Mouse (Mus musculus) heart, embryonic 15.5 days (tissue): Measurements from ENCODE around the gene Smo. TPM values are rescaled to one million over a fixed set of nuclear protein-coding genes. Genes with fewer than 3 reads are reported as not detected.

Source experiments
- ATAC-seq: fragments of 200-750 bp; cut with Nextera tagmentation; replicated peaks from 2 replicates; pipeline ENCODE4 v1.8.0; 2017; ENCODE audit warnings: low read depth, moderate TSS enrichment; ENCODE audit not compliant: insufficient number of reproducible peaks, insufficient read depth, low FRiP score
- H3K27ac ChIP-seq: fragments of 300-500 bp; sonication (generic); 2 replicates; pipeline ENCODE4 v1.5.1; 2015; ENCODE audit warnings: mild to moderate bottlenecking, inconsistent platforms
- H3K27me3 ChIP-seq: fragments of 300-500 bp; sonication (generic); 2 replicates; pipeline ENCODE4 v1.6.1; 2015; ENCODE audit warnings: inconsistent platforms
- H3K36me3 ChIP-seq: fragments of 300-500 bp; sonication (generic); 2 replicates; pipeline ENCODE4 v1.6.1; 2015; ENCODE audit warnings: mild to moderate bottlenecking, inconsistent platforms
- H3K4me1 ChIP-seq: fragments of 300-500 bp; sonication (generic); replicated peaks from 2 replicates; pipeline ENCODE4 v1.6.1; 2015; ENCODE audit warnings: inconsistent platforms
- H3K4me2 ChIP-seq: fragments of 300-500 bp; sonication (generic); 2 replicates; pipeline ENCODE4 v1.6.1; 2015; ENCODE audit warnings: inconsistent platforms, mild to moderate bottlenecking, moderate library complexity
- H3K4me3 ChIP-seq: fragments of 300-500 bp; sonication (generic); 2 replicates; pipeline ENCODE4 v1.5.1; 2015; ENCODE audit warnings: mild to moderate bottlenecking, inconsistent platforms
- H3K9ac ChIP-seq: fragments of 300-500 bp; sonication (generic); 2 replicates; pipeline ENCODE4 v1.6.1; 2015; ENCODE audit warnings: mild to moderate bottlenecking, inconsistent platforms
- H3K9me3 ChIP-seq: fragments of 300-500 bp; sonication (generic); replicated peaks from 2 replicates; pipeline ENCODE4 v1.6.1; 2016; ENCODE audit warnings: inconsistent platforms
- WGBS: fragments of 180-500 bp; shearing (Covaris S2); methylation state at CpG from one replicate; pipeline ENCODE4 v1.1.7; 2015; ENCODE audit warnings: mixed read lengths; 5-methylcytosine and 5-hydroxymethylcytosine counted together
- polyA plus RNA-seq: library from polyadenylated mRNA; unstranded; fragments of >200 nt; fragmentation: Nextera tagmentation; extraction: Ambion mirVana; gene quantifications from 2 replicates; pipeline ENCODE4 v1.2.1, GENCODE M21; 2015

Smo gene
- polyA plus RNA-seq, 1 experiment from 2014 or later: 14.2 TPM

DNA sequence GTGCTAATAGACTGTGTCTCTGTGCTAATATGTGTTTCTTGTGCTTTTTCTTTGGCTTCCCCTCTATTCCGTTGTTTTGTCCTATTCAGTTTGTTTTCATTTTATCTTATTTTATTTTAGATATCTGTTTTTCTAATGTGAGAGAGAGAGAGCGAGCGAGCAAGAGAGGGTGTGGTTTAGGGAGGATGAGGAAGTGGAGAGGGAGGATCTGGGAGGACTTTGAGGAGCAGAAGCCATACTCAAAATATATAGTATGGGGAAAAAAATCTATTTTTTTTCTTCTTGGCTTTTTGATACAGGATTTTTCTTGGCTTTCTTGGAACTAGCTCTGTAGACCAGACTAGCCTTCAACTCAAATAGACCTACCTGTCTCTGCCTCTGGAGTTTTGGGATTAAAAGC, 7.3 kb upstream of the Smo start:
- Histone ChIP-seq H3K9me3 (no peaks in the 10 kb centered on the region), H3K27me3 (no peaks in the 10 kb centered on the region), H3K4me2 (no peak overlapping the region), H3K4me1 (no peaks in the 10 kb centered on the region), H3K4me3 (no peak overlapping the region), H3K27ac (no peak overlapping the region), H3K9ac (no peak overlapping the region), H3K36me3 (no peaks in the 10 kb centered on the region)
- ATAC-seq: no peak
- 76% methylated on average over 3 of the region's 3 CpGs for WGBS

DNA sequence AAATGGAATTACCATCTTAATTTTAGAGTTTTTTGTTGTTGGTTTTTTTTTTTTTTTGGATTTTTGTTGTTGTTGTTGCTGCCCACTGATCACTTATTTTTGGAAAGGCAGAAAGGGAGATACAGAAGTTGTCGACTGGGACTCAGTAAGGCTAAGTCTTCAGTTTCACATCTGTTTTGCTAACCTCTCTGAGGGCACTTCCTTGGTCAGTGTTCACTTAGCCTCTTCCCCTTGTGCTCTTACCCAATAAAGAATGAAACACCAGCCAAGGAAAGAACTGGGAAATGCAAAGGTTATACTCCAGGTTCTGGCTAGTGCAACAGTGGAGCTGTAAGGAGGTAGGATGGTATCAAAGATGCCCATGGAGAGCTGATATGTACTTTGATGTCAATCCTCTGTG, 5.8 kb upstream of the Smo start:
- no peak for ATAC-seq
- 74% methylated on average over 1 of the region's 1 CpGs for WGBS

DNA sequence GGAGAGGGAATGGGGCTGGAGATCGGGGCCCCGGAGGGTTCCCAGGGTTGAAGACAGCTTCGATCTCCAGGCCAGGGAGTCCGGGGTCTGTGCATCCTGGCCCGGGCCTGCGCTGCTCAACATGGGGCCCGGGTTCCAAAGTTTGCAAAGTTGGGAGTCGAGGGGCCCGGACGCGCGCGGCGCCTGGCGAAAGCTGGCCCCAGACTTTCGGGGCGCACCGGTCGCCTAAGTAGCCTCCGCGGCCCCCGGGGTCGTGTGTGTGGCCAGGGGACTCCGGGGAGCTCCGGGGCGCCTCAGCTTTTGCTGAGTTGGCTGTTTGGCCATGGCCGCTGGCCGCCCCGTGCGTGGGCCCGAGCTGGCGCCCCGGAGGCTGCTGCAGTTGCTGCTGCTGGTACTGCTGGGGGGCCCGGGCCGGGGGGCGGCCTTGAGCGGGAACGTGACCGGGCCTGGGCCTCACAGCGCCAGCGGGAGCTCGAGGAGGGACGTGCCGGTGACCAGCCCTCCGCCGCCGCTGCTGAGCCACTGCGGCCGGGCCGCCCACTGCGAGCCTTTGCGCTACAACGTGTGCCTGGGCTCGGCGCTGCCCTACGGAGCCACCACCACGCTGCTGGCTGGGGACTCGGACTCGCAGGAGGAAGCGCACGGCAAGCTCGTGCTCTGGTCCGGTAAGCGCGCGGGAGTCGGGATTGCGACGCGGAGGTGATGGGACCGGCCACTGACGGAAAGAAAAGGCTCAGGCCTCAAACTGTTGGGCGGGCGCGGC, 567 bp downstream of the Smo start:
- peaks cover 24% of the 10 kb centered on the region for H3K4me1 ChIP-seq
- peak overlapping the region; percentile 92 for H3K4me3 ChIP-seq
- H3K27ac ChIP-seq: peak overlapping the region; percentile 97
- ATAC-seq: peak; percentile 72
- H3K36me3 ChIP-seq: peaks cover 4% of the 10 kb centered on the region; the same call in 1 of the 2 replicates
- WGBS: under 1% methylated on average over 66 of the region's 75 CpGs
- H3K9ac ChIP-seq: peak overlapping the region; percentile 97
- no peaks in the 10 kb centered on the region for H3K27me3 ChIP-seq
- peak overlapping the region; percentile 79 for H3K4me2 ChIP-seq
- no peaks in the 10 kb centered on the region for H3K9me3 ChIP-seq

More for the DNA sequence above, 5.8 kb upstream of the Smo start:
- no peak overlapping the region for H3K27ac ChIP-seq
- no peaks in the 10 kb centered on the region for H3K4me1 ChIP-seq
- no peaks in the 10 kb centered on the region for H3K27me3 ChIP-seq
- H3K9ac ChIP-seq: no peak overlapping the region
- no peaks in the 10 kb centered on the region for H3K9me3 ChIP-seq
- no peaks in the 10 kb centered on the region for H3K36me3 ChIP-seq
- no peak overlapping the region for H3K4me3 ChIP-seq
- H3K4me2 ChIP-seq: no peak overlapping the region

DNA sequence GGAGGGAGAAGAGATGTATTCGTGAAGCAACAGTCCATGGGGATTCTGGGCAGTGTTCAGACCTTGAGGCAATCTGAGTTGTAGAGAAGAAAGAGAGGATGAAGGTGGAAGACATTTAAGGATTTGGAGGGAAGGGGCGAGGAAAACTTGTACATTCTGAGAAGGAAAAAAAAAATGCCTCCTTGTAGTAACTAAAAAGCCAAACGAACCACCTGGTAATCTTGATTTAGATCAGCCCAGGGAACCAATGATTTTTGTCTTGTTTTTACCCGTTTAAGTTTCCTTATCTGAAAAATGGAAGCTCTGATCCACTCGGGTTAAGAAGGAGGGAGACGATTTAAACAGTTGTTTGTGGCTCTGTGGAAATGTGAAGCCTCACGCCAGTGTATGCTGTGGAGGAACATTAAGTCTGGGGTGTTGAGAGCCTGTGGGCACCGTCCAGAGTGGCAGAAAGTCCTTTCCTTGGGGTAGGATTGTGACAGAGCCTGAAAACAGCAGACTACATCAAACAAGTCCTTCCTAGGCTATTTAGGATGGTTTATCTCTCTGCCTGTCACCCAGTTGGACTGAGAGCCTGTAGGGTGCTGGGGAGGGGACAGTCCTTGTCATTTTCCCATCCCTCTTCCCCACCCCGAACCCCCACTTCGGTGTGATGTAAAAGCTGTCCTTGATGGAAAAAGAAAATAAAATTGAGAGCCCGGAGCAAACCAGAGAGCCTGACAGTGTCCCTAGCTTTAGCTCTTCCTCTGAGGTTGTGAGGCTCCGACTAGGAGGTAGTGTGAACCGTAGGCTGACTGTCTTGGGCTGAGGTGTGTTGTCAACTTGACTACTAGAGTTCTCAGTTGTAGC, 1.5 kb downstream of the Smo start:
- Histone ChIP-seq H3K4me1 (peaks cover 24% of the 10 kb centered on the region), H3K27me3 (no peaks in the 10 kb centered on the region)
- whole genome bisulfite sequencing: 10% methylated on average over 13 of the region's 13 CpGs

DNA sequence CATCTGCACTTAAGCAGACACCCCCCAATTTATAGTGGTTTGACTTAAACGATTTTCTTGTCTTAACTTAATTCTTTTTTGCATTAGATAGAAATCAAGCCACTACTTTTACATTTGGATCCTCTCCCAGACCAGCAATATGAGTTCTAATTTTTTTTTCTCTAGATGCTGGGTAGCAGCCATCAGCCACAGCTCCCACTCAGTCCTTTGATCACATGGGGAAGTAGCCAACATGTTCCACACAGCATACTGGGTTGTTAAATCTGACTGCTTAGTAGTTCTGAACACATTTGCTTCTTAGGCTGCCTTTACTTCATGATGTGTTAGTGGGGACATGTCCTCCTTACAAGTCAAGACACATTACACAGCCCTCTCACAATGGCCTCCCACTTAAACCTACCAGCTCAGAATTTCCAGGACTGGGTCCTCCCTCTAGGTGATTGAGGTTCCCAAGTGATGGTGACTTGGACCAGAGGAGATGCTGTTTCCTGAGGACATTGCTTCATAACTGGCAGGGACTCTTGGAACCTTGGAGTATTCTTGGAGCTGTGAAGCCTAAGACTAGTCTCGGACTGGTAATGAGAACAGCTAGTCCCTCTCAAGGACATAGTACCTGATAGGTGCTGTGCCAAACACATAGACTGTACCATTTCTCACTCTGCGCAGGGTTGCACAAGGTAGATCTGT, 16.3 kb downstream of the Smo start:
- Histone ChIP-seq H3K4me2 (no peak overlapping the region), H3K36me3 (peaks cover 10% of the 10 kb centered on the region; the same call in 1 of the 2 replicates), H3K9me3 (peaks cover 3% of the 10 kb centered on the region; the same call in 1 of the 2 replicates), H3K4me3 (no peak overlapping the region), H3K27me3 (no peaks in the 10 kb centered on the region), H3K4me1 (0 out of 2 replicates have a peak, but pooled peaks cover 2% of the 10 kb centered on the region), H3K27ac (no peak overlapping the region), H3K9ac (no peak overlapping the region)
- no peak for ATAC-seq
- 77% methylated on average over 3 of the region's 3 CpGs for WGBS

More for the DNA sequence above, 1.5 kb downstream of the Smo start:
- peak overlapping the region; percentile 97 for H3K27ac ChIP-seq
- H3K4me3 ChIP-seq: peak overlapping the region; percentile 92
- no peaks in the 10 kb centered on the region for H3K9me3 ChIP-seq
- ATAC-seq: no peak
- H3K36me3 ChIP-seq: peaks cover 4% of the 10 kb centered on the region; the same call in 1 of the 2 replicates
- H3K9ac ChIP-seq: peak overlapping the region; percentile 97
- H3K4me2 ChIP-seq: peak overlapping the region; percentile 79

DNA sequence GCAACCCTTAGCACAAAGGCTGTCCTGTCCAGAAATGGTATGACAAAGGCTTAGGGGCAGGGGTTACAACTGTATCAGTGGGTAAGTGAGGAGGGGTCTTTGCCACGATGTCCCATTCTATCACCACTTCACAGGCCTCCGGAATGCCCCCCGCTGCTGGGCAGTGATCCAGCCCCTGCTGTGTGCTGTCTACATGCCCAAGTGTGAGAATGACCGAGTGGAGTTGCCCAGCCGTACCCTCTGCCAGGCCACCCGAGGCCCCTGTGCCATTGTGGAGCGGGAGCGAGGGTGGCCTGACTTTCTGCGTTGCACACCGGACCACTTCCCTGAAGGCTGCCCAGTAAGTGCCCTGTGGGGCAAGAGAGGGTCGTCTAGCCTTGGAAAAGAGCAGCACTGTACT, 18.0 kb downstream of the Smo start:
- no peak overlapping the region for H3K27ac ChIP-seq
- WGBS: 82% methylated on average over 11 of the region's 11 CpGs
- H3K9me3 ChIP-seq: peaks cover under 1% of the 10 kb centered on the region; the same call in 1 of the 2 replicates
- 0 out of 2 replicates have a peak, but pooled peaks cover 2% of the 10 kb centered on the region for H3K4me1 ChIP-seq
- no peaks in the 10 kb centered on the region for H3K27me3 ChIP-seq
- H3K4me2 ChIP-seq: no peak overlapping the region
- H3K9ac ChIP-seq: no peak overlapping the region
- peaks cover 16% of the 10 kb centered on the region; the same call in 1 of the 2 replicates for H3K36me3 ChIP-seq
- no peak overlapping the region for H3K4me3 ChIP-seq
- ATAC-seq: no peak

DNA sequence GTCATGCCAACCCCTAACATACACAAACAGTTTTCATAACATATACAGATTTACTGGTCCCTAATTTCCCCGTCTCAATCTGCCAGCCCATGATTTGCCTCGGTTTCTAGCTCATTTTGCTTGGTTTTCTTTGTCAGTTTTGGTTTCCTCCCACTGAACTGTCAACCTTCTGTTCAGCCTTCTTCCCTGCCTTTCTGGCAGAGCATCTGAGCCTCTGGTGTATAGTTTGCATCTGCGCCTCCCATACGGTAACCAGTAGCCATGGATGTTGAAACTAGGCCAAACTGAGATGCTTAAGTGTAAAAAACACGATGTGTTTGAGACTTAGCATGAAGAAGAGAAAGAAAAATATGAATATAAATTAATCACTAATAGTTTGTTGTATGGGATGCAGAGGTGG, 20.7 kb downstream of the Smo start:
- Histone ChIP-seq H3K9me3 (no peaks in the 10 kb centered on the region), H3K4me3 (no peak overlapping the region), H3K36me3 (peaks cover 29% of the 10 kb centered on the region; the same call in 1 of the 2 replicates), H3K4me2 (no peak overlapping the region), H3K9ac (no peak overlapping the region), H3K27ac (no peak overlapping the region), H3K4me1 (0 out of 2 replicates have a peak, but pooled peaks cover 2% of the 10 kb centered on the region), H3K27me3 (no peaks in the 10 kb centered on the region)
- 83% methylated on average over 5 of the region's 5 CpGs for WGBS
- ATAC-seq: no peak

DNA sequence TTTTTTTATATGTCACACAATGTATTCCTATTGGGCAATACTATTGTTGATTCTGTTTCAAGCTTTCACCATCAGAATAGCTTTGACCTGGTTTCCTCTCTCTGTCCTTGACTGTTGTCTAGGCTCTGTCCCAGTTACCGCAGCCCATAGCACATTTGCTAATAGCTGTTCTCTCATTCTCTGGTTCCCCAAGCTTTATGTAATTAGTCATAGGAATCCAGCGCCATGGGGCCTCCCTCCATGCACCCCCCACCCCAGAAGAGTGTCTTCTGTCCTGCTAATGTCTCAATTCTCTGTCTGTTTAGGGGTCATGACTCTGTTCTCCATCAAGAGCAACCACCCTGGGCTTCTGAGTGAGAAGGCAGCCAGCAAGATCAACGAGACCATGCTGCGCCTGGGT, 21.2 kb downstream of the Smo start:
- H3K27me3 ChIP-seq: no peaks in the 10 kb centered on the region
- no peak overlapping the region for H3K9ac ChIP-seq
- no peak overlapping the region for H3K4me2 ChIP-seq
- H3K4me1 ChIP-seq: 0 out of 2 replicates have a peak, but pooled peaks cover 2% of the 10 kb centered on the region
- no peak for ATAC-seq
- no peak overlapping the region for H3K27ac ChIP-seq
- 84% methylated on average over 4 of the region's 4 CpGs for WGBS
- no peak overlapping the region for H3K4me3 ChIP-seq
- H3K36me3 ChIP-seq: peaks cover 29% of the 10 kb centered on the region; the same call in 1 of the 2 replicates
- H3K9me3 ChIP-seq: no peaks in the 10 kb centered on the region

DNA sequence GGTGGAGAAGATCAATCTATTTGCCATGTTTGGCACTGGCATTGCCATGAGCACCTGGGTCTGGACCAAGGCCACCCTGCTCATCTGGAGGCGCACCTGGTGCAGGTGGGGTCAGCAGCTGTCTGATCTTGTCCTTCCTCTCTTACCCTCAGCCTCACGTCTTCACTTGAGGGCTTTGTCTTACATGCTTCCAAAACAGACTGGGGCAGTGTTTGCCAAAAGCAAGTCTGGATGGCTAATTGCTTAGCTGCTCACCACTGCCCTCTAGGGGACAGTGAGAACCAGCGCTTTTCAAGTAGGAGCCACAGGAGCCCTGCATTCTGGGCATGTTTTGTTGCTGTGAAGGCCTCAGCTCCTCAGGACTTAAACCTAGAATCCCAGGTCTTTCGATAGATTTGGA, 23.1 kb downstream of the Smo start:
- H3K4me1 ChIP-seq: 0 out of 2 replicates have a peak, but pooled peaks cover 2% of the 10 kb centered on the region
- no peak overlapping the region for H3K27ac ChIP-seq
- no peak overlapping the region for H3K4me2 ChIP-seq
- no peaks in the 10 kb centered on the region for H3K9me3 ChIP-seq
- ATAC-seq: no peak; the same call in 1 of the 2 replicates
- peaks cover 29% of the 10 kb centered on the region; the same call in 1 of the 2 replicates for H3K36me3 ChIP-seq
- no peak overlapping the region for H3K9ac ChIP-seq
- WGBS: 33% methylated on average over 4 of the region's 4 CpGs
- no peaks in the 10 kb centered on the region for H3K27me3 ChIP-seq
- no peak overlapping the region for H3K4me3 ChIP-seq

DNA sequence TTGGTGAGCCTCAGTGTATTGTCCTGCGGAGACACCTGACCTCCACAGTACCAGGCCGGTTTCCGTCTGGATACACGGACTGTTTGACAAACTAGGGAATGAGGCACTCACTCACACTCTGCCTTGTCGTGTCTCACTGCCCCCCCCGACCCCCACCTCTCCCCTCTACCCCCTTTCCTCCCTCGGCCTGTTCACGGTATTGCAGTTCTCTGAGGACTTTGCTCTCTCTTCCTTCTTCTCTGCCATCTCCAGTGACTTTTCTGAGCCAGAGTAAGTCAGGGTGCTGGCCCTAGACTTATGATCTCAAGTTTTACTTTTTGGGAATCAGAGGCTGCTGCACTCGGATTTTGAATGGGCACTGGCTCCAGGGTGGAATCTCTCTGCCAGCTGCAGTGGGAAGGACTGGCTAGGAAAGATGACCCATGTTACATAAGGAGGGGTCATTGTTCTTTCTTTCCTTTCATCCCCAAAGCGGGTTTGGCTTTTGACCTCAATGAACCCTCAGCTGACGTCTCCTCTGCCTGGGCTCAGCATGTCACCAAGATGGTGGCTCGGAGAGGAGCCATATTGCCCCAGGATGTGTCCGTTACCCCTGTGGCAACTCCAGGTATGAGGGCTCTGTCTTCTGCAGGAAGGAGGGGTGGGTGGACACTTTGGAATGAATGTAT, 23.8 kb downstream of the Smo start:
- H3K27ac ChIP-seq: no peak overlapping the region
- no peaks in the 10 kb centered on the region for H3K27me3 ChIP-seq
- H3K36me3 ChIP-seq: peaks cover 29% of the 10 kb centered on the region; the same call in 1 of the 2 replicates
- H3K9me3 ChIP-seq: no peaks in the 10 kb centered on the region
- 84% methylated on average over 13 of the region's 13 CpGs for WGBS
- no peak; the same call in 1 of the 2 replicates for ATAC-seq
- H3K4me2 ChIP-seq: no peak overlapping the region
- no peak overlapping the region for H3K9ac ChIP-seq
- H3K4me1 ChIP-seq: no peaks in the 10 kb centered on the region
- H3K4me3 ChIP-seq: no peak overlapping the region
